Mouse (Mus musculus): ENCODE measurements around the gene Lsamp. TPM values are rescaled to one million over a fixed set of nuclear protein-coding genes. Genes with fewer than 3 reads are reported as not detected.
A peak's percentile ranks its signal among the peaks of the same experiment; 100 is the strongest.

Lsamp gene
- polyA plus RNA-seq, 1 experiment from 2014 or later: 21.5 TPM

DNA sequence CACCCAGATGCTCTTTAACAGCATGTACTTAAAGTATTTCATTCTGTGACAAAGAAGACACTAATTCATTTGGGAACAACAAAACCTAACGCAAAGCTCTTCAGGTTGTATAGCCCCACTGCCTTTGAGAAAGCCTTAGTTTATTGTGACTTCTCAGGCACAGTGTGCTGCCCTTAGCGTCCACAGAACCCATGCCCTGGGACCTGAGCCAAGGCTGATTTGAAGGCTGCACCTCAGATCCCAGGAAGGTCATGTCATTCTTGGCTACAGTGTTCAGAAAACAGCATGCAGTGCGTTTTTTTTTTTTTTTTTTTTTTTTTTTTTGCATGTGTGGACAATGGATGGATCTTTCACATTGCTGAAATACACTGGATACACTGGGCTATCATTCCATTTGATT, 210.2 kb downstream of the Lsamp start:
- 50% methylated on average over 3 of the region's 3 CpGs for WGBS
- no peaks in the 10 kb centered on the region for H3K4me1 ChIP-seq (replicated peaks; ENCODE audit: control insufficient read depth, insufficient read depth, low read length)
- no peaks in the 10 kb centered on the region for H3K27me3 ChIP-seq (ENCODE audit: control insufficient read depth, insufficient read depth, low read length)
- ATAC-seq (replicated peaks; ENCODE audit: low FRiP score): no peak
- no peak overlapping the region for H3K9ac ChIP-seq (ENCODE audit: low read length)
- H3K9me3 ChIP-seq (ENCODE audit: control insufficient read depth, low read length): no peaks in the 10 kb centered on the region
- H3K4me2 ChIP-seq (ENCODE audit: low read depth, low read length, severe bottlenecking): no peak overlapping the region
- no peak overlapping the region for H3K4me3 ChIP-seq (ENCODE audit: low read depth, low read length)
- DNase-seq (ENCODE audit: low spot score): no peak
- H3K36me3 ChIP-seq (ENCODE audit: control insufficient read depth, insufficient read depth, low read length): no peaks in the 10 kb centered on the region
- H3K27ac ChIP-seq (ENCODE audit: low read depth, low read length): no peak overlapping the region

DNA sequence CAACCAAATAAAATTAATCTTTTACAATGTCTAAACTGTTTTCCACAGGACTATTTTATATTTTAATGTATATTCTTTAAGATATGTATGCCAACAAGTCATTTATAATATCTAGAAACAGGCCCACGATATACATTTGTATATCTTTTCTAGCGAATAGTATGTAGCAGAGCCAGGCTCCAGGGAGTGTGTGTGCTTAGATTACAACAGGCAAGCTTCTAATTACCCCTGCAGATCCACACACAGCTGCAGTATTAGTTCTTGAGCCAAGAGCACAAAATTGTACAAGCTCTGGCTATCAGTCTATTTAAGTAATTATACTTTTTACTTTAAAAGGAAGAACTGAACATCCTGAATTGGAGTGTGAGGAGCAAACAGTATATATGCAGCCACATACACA, 210.7 kb downstream of the Lsamp start:
- DNase-seq (ENCODE audit: low spot score): no peak
- H3K4me3 ChIP-seq (ENCODE audit: low read depth, low read length): no peak overlapping the region
- H3K27me3 ChIP-seq (ENCODE audit: control insufficient read depth, insufficient read depth, low read length): no peaks in the 10 kb centered on the region
- H3K9me3 ChIP-seq (ENCODE audit: control insufficient read depth, low read length): no peaks in the 10 kb centered on the region
- H3K4me2 ChIP-seq (ENCODE audit: low read depth, low read length, severe bottlenecking): no peak overlapping the region
- no peak for ATAC-seq (replicated peaks; ENCODE audit: low FRiP score)
- H3K9ac ChIP-seq (ENCODE audit: low read length): no peak overlapping the region
- H3K4me1 ChIP-seq (replicated peaks; ENCODE audit: control insufficient read depth, insufficient read depth, low read length): no peaks in the 10 kb centered on the region
- no peaks in the 10 kb centered on the region for H3K36me3 ChIP-seq (ENCODE audit: control insufficient read depth, insufficient read depth, low read length)
- no peak overlapping the region for H3K27ac ChIP-seq (ENCODE audit: low read depth, low read length)
- WGBS: 92% methylated on average over 2 of the region's 2 CpGs

DNA sequence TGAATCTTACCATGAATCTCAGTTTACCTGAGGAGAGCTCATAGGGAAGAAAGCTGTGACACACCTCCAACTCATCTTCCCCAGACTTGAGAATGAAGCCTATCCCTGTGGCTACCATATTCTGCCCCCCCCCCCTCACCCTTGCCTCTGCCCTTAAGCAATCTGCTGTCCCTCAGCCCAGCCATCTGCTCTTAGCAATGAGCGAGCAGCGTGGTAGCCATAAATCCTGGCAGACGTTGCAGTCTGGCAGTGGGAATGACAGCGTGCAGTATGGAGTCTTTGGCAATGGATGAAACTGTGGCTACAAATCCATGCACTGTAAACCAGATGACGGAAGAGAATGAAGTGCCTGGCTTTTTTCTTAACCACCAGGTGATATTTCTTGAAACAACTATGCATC, 244.5 kb downstream of the Lsamp start:
- WGBS: 90% methylated on average over 5 of the region's 5 CpGs
- H3K4me1 ChIP-seq (replicated peaks; ENCODE audit: control insufficient read depth, insufficient read depth, low read length): no peaks in the 10 kb centered on the region

DNA sequence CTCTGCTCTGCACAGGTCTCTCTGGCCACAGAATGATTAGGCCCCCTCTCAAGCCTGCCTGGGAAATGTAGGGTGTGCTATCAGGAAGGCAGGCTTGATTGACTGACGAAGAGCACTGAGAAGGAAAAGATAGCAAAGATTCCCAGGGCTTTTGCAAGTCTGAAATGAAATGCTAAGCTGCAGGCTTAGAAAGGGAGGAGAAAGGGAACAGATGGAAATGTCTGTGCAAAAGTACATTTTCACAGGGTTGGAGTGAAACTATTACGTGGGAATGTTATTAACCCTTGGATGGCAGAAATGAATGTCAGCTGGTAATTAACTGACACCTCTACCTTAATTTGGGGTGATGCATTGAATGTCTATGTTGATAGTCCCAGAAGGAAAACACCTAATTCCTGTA, 248.9 kb downstream of the Lsamp start:
- no peak for DNase-seq (ENCODE audit: low spot score)
- WGBS: 64% methylated on average over 2 of the region's 2 CpGs
- ATAC-seq (replicated peaks; ENCODE audit: low FRiP score): no peak

More for the DNA sequence above, 244.5 kb downstream of the Lsamp start:
- no peaks in the 10 kb centered on the region for H3K27me3 ChIP-seq (ENCODE audit: control insufficient read depth, insufficient read depth, low read length)
- no peaks in the 10 kb centered on the region for H3K9me3 ChIP-seq (ENCODE audit: control insufficient read depth, low read length)
- H3K9ac ChIP-seq (ENCODE audit: low read length): no peak overlapping the region
- H3K36me3 ChIP-seq (ENCODE audit: control insufficient read depth, insufficient read depth, low read length): no peaks in the 10 kb centered on the region
- DNase-seq (ENCODE audit: low spot score) (no peak), ATAC-seq (replicated peaks; ENCODE audit: low FRiP score) (no peak)
- no peak overlapping the region for H3K27ac ChIP-seq (ENCODE audit: low read depth, low read length)
- no peak overlapping the region for H3K4me2 ChIP-seq (ENCODE audit: low read depth, low read length, severe bottlenecking)
- H3K4me3 ChIP-seq (ENCODE audit: low read depth, low read length): no peak overlapping the region

DNA sequence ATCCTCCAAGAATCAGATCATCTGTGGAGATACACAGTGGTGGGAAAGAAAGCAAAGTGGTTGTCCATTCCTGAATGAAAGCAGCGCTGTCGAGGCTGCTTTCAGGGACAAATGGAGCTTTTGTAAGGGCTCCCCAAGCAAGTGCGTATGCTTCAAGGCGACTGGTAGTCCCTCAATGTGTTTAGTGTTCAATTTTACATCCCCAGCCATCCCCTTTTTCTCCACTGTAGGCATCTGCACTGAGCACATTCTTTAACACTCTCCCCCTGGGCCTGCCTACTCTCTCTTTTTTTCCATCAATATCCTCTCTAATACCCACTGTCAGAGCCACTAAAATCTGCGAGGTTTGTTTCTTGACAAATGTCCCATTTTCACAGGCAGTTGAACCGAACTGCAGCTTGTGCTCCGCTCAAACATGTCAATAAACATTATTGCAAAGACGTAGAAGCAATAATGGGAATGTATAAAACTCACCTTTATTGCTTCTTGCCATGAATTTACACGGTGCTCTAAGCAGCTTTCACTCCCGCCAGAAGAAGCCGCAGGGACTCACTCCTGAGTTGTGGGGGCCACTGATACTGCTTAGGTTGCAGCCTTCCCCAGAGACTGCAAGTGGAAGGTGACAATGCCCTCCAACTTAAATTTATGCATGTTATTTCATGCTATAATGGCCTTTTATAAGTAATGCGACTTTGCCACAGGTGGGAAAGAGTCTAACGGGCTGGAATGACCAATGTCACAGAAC, 250.2 kb downstream of the Lsamp start:
- Histone ChIP-seq H3K9me3 (ENCODE audit: control insufficient read depth, low read length) (no peaks in the 10 kb centered on the region), H3K4me2 (ENCODE audit: low read depth, low read length, severe bottlenecking) (no peak overlapping the region), H3K36me3 (ENCODE audit: control insufficient read depth, insufficient read depth, low read length) (no peaks in the 10 kb centered on the region), H3K27me3 (ENCODE audit: control insufficient read depth, insufficient read depth, low read length) (no peaks in the 10 kb centered on the region), H3K4me3 (ENCODE audit: low read depth, low read length) (no peak overlapping the region), H3K9ac (ENCODE audit: low read length) (no peak overlapping the region), H3K27ac (ENCODE audit: low read depth, low read length) (no peak overlapping the region), H3K4me1 (replicated peaks; ENCODE audit: control insufficient read depth, insufficient read depth, low read length) (no peaks in the 10 kb centered on the region)
- ATAC-seq (replicated peaks; ENCODE audit: low FRiP score) (no peak), DNase-seq (ENCODE audit: low spot score) (no peak)
- 79% methylated on average over 13 of the region's 13 CpGs for WGBS

More for the DNA sequence above, 248.9 kb downstream of the Lsamp start:
- Histone ChIP-seq H3K36me3 (ENCODE audit: control insufficient read depth, insufficient read depth, low read length) (no peaks in the 10 kb centered on the region), H3K4me2 (ENCODE audit: low read depth, low read length, severe bottlenecking) (no peak overlapping the region), H3K9me3 (ENCODE audit: control insufficient read depth, low read length) (no peaks in the 10 kb centered on the region), H3K27me3 (ENCODE audit: control insufficient read depth, insufficient read depth, low read length) (no peaks in the 10 kb centered on the region), H3K27ac (ENCODE audit: low read depth, low read length) (no peak overlapping the region), H3K4me1 (replicated peaks; ENCODE audit: control insufficient read depth, insufficient read depth, low read length) (no peaks in the 10 kb centered on the region), H3K4me3 (ENCODE audit: low read depth, low read length) (no peak overlapping the region), H3K9ac (ENCODE audit: low read length) (no peak overlapping the region)

DNA sequence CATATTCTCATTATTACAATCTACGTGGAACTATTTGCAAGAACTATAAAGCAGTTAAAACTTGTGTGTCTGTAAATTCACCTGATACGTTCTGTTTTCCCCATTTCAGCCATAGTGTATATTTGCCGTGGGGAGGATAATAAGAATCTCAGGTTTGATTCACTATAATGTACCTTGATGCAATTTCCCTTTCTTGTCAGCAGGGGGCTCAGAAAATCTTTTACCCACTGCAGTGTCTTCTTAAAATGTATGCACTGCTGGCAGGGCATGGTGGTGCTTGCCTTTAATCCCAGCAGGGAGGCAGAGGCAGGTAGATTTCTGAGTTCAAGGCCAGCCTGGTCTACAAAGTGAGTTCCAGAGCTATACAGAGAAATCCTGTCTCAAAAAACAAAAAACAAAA, 287.7 kb downstream of the Lsamp start:
- ATAC-seq (replicated peaks; ENCODE audit: low FRiP score) (0 out of 2 replicates have a peak, but pooled peaks have one; percentile 33), DNase-seq (ENCODE audit: low spot score) (no peak)
- no peaks in the 10 kb centered on the region for H3K36me3 ChIP-seq (ENCODE audit: control insufficient read depth, insufficient read depth, low read length)
- 87% methylated on average over 3 of the region's 3 CpGs for WGBS
- no peak overlapping the region for H3K4me3 ChIP-seq (ENCODE audit: low read depth, low read length)
- H3K9ac ChIP-seq (ENCODE audit: low read length): no peak overlapping the region
- no peaks in the 10 kb centered on the region for H3K9me3 ChIP-seq (ENCODE audit: control insufficient read depth, low read length)
- no peaks in the 10 kb centered on the region for H3K27me3 ChIP-seq (ENCODE audit: control insufficient read depth, insufficient read depth, low read length)
- H3K27ac ChIP-seq (ENCODE audit: low read depth, low read length): no peak overlapping the region
- H3K4me2 ChIP-seq (ENCODE audit: low read depth, low read length, severe bottlenecking): no peak overlapping the region
- H3K4me1 ChIP-seq (replicated peaks; ENCODE audit: control insufficient read depth, insufficient read depth, low read length): no peaks in the 10 kb centered on the region

DNA sequence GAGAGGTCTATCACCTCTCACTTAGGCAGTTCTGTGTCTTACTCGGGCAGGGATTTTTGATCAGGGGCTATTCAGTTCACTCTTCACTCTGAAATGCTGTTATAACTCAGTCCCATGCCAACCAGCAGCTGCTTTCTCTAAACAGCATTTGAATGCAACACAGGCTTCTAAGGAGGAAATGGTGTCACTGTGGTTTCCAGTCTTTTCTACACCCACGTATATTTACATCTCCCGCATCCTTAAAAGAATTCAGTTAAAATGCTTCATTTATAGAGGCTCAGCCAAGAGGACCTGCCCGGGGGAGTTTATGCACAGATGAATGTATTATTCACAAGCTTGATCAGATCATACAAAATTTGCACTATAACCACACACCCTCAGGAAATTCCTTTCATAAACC, 306.0 kb downstream of the Lsamp start:
- WGBS: 79% methylated on average over 4 of the region's 4 CpGs
- Histone ChIP-seq H3K27me3 (ENCODE audit: control insufficient read depth, insufficient read depth, low read length) (no peaks in the 10 kb centered on the region), H3K4me3 (ENCODE audit: low read depth, low read length) (no peak overlapping the region), H3K4me1 (replicated peaks; ENCODE audit: control insufficient read depth, insufficient read depth, low read length) (no peaks in the 10 kb centered on the region), H3K27ac (ENCODE audit: low read depth, low read length) (no peak overlapping the region), H3K9me3 (ENCODE audit: control insufficient read depth, low read length) (no peaks in the 10 kb centered on the region), H3K9ac (ENCODE audit: low read length) (no peak overlapping the region), H3K4me2 (ENCODE audit: low read depth, low read length, severe bottlenecking) (no peak overlapping the region), H3K36me3 (ENCODE audit: control insufficient read depth, insufficient read depth, low read length) (no peaks in the 10 kb centered on the region)
- no peak for DNase-seq (ENCODE audit: low spot score)
- ATAC-seq (replicated peaks; ENCODE audit: low FRiP score): no peak

DNA sequence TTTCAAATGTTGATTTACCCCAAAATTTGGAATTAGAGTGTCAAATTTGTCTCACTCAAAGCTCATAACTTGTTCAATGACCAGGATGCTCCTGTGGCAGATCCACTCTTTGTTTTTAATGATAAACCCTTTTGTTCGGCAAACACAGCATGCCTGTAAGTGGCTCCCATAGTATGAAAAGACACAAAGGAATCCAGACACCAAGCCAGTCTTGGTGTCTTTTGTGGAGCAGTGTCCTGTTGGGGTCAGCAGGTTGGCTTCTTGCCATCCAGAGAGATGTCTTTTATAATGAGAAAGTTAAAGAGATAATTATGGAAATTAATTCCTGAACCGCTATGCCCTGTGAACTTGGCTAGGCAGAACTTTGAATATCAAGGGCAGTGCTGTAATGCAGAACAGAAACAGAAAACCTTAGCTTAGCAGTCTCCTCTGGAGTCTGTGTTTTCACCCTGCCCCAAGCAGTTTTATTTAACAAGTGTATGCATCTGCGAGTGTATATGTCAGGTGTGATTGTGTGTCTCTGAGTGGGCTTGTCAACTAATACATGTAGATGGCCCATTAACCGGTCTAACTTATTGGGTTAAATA, 310.2 kb downstream of the Lsamp start:
- no peaks in the 10 kb centered on the region for H3K4me1 ChIP-seq (replicated peaks; ENCODE audit: control insufficient read depth, insufficient read depth, low read length)
- H3K4me2 ChIP-seq (ENCODE audit: low read depth, low read length, severe bottlenecking): no peak overlapping the region
- H3K27me3 ChIP-seq (ENCODE audit: control insufficient read depth, insufficient read depth, low read length): no peaks in the 10 kb centered on the region
- H3K36me3 ChIP-seq (ENCODE audit: control insufficient read depth, insufficient read depth, low read length): no peaks in the 10 kb centered on the region
- ATAC-seq (replicated peaks; ENCODE audit: low FRiP score) (no peak), DNase-seq (ENCODE audit: low spot score) (no peak)
- no peak overlapping the region for H3K27ac ChIP-seq (ENCODE audit: low read depth, low read length)
- 67% methylated on average over 4 of the region's 4 CpGs for WGBS
- H3K9me3 ChIP-seq (ENCODE audit: control insufficient read depth, low read length): no peaks in the 10 kb centered on the region
- no peak overlapping the region for H3K9ac ChIP-seq (ENCODE audit: low read length)
- H3K4me3 ChIP-seq (ENCODE audit: low read depth, low read length): no peak overlapping the region

DNA sequence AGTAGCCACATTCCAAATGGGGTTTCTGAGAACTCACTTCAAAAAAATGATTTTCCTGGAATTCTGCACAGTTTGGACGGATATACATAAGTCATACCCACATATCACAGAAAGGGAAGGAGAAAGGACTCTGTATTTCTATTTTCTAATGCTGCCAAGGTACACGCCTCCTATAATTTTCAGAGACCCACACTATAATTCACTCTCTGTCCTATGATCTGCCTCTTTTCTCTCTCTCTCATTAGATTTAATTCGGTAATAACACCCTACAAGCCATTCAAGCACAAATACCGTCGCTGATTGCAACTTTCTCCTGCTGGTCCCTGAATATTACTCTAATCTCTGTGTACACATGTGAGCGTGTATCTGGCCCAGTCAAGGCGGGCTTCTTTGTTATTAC, 311.1 kb downstream of the Lsamp start:
- no peak overlapping the region for H3K4me3 ChIP-seq (ENCODE audit: low read depth, low read length)
- no peaks in the 10 kb centered on the region for H3K4me1 ChIP-seq (replicated peaks; ENCODE audit: control insufficient read depth, insufficient read depth, low read length)
- no peaks in the 10 kb centered on the region for H3K36me3 ChIP-seq (ENCODE audit: control insufficient read depth, insufficient read depth, low read length)
- H3K27me3 ChIP-seq (ENCODE audit: control insufficient read depth, insufficient read depth, low read length): no peaks in the 10 kb centered on the region
- DNase-seq (ENCODE audit: low spot score) (no peak), ATAC-seq (replicated peaks; ENCODE audit: low FRiP score) (no peak)
- H3K4me2 ChIP-seq (ENCODE audit: low read depth, low read length, severe bottlenecking): no peak overlapping the region
- H3K9ac ChIP-seq (ENCODE audit: low read length): no peak overlapping the region
- WGBS: 84% methylated on average over 7 of the region's 7 CpGs
- H3K9me3 ChIP-seq (ENCODE audit: control insufficient read depth, low read length): no peaks in the 10 kb centered on the region
- no peak overlapping the region for H3K27ac ChIP-seq (ENCODE audit: low read depth, low read length)

Data from forebrain, embryonic 11.5 days (tissue).